Mouse (Mus musculus): ENCODE results near the gene Tmem209.

The Tmem209 gene

GRCm38 (mm10) chr6:30535340-30535739, 25.8 kb upstream of the Tmem209 start:
- DNase-seq, result peak; percentile 64

GRCm38 (mm10) chr6:30528800-30529199, 19.2 kb upstream of the Tmem209 start:
- no peak for DNase-seq

- no peak for DNase-seq
These were observed 17.3 kb upstream of the Tmem209 start for GRCm38 (mm10) chr6:30526586-30527515.

- DNase-seq, result no peak
These were observed 16.1 kb upstream of the Tmem209 start for GRCm38 (mm10) chr6:30525456-30526332.

GRCm38 (mm10) chr6:30520400-30520799, 10.8 kb upstream of the Tmem209 start:
- DNase-seq, result no peak

GRCm38 (mm10) chr6:30514242-30514641, 4.7 kb upstream of the Tmem209 start:
- no peak for DNase-seq

GRCm38 (mm10) chr6:30510291-30510690, 708 bp upstream of the Tmem209 start:
- peak; percentile 19 for DNase-seq

- DNase-seq, result no peak
These were observed 759 bp downstream of the Tmem209 start for GRCm38 (mm10) chr6:30508824-30509223.

GRCm38 (mm10) chr6:30499049-30499448, 10.5 kb downstream of the Tmem209 start:
- no peak for DNase-seq

GRCm38 (mm10) chr6:30486504-30486903, 23.1 kb downstream of the Tmem209 start:
- DNase-seq, result no peak

GRCm38 (mm10) chr6:30482908-30483307, 26.7 kb downstream of the Tmem209 start:
- DNase-seq, result no peak

- no peak for DNase-seq
These were observed 30.2 kb downstream of the Tmem209 start for GRCm38 (mm10) chr6:30479418-30479817.

GRCm38 (mm10) chr6:30477784-30478183, 31.8 kb downstream of the Tmem209 start:
- no peak for DNase-seq

- peak; percentile 63 for DNase-seq
These were observed 32.3 kb downstream of the Tmem209 start for GRCm38 (mm10) chr6:30477210-30477714.

- DNase-seq, result no peak
These were observed 33.4 kb downstream of the Tmem209 start for GRCm38 (mm10) chr6:30476025-30476765.

- no peak for DNase-seq
These were observed 37.9 kb downstream of the Tmem209 start for GRCm38 (mm10) chr6:30471706-30472105.

GRCm38 (mm10) chr6:30469370-30469769, 40.2 kb downstream of the Tmem209 start:
- DNase-seq, result peak; percentile 88

- peak; percentile 58 for DNase-seq
These were observed 40.9 kb downstream of the Tmem209 start for GRCm38 (mm10) chr6:30468684-30469083.

GRCm38 (mm10) chr6:30468058-30468457, 41.5 kb downstream of the Tmem209 start:
- DNase-seq, result no peak

- no peak for DNase-seq
These were observed 44.0 kb downstream of the Tmem209 start for GRCm38 (mm10) chr6:30465586-30465985.

GRCm38 (mm10) chr6:30462822-30463221, 46.8 kb downstream of the Tmem209 start:
- no peak for DNase-seq

GRCm38 (mm10) chr6:30461755-30462344, 47.7 kb downstream of the Tmem209 start:
- no peak for DNase-seq

Data from cerebellum, adult 8-10 months (tissue).